9 mouse cellular contexts compared by ENCODE assay signal in genomic region chr8:120404609-120405036, GRCm38 (mm10).
A peak's percentile ranks its signal among the peaks of the same experiment; 100 is the strongest.
DNase-seq lines count a peak whose midpoint lies in the region; ATAC-seq and TF ChIP-seq lines count a peak whose summit lies in the region.
"Had no signal": no experiment of that assay in that cellular context is flagged by ENCODE, and none has a peak within 500 bp of the region (broad histone marks: within the 10 kb centered on the region; RNA-seq: fewer than 3 reads in every experiment).

No protein-coding gene starts in this region.

- DNase-seq in G1E (ENCODE audit: low spot score) = peak; percentile 52
- peak; percentile 72 for DNase-seq in embryo, embryonic 10 days (ENCODE audit: low spot score)
- DNase-seq in heart, postnatal 36 days = peak; percentile 58 to 72
- DNase-seq in lung, embryonic 14.5 days = peak; percentile 65
- DNase-seq in spleen, postnatal 36 days (ENCODE audit: low spot score in 2 of 2) = peak; percentile 52 to 55
- DNase-seq in right cerebral cortex, adult 18-20 months = no peak

- H3K27me3 ChIP-seq in intestine, postnatal 0 days (replicated peaks; ENCODE audit: control insufficient read depth, insufficient read depth, low read length) = no peaks in the 10 kb centered on the region
- no peaks in the 10 kb centered on the region for H3K27me3 ChIP-seq in intestine, embryonic 16.5 days (replicated peaks; ENCODE audit: control insufficient read depth, insufficient read depth, low read length)
- H3K27me3 ChIP-seq in G1E (ENCODE audit: insufficient read depth, low read length) = peaks cover 95% of the 10 kb centered on the region
- H3K27me3 ChIP-seq in lung, embryonic 14.5 days (ENCODE audit: insufficient read depth, low read length) = no peaks in the 10 kb centered on the region
- H3K27me3 ChIP-seq: hindbrain, embryonic 15.5 days had no signal

- intact Hi-C loops in heart, postnatal 36 days (cut with DNase I) = no loop called here

- 69% methylated on average over 7 of the region's 7 CpGs for WGBS in intestine, postnatal 0 days
- 61% methylated on average over 7 of the region's 7 CpGs for WGBS in intestine, embryonic 16.5 days
- 40% methylated on average over 7 of the region's 7 CpGs for WGBS in lung, embryonic 14.5 days

- H3K4me3 ChIP-seq in intestine, postnatal 0 days (ENCODE audit: low read depth, low read length) = no peak overlapping the region
- no peak overlapping the region for H3K4me3 ChIP-seq in intestine, embryonic 16.5 days (ENCODE audit: low read length)
- no peak overlapping the region for H3K4me3 ChIP-seq in G1E (ENCODE audit: low read depth, low read length)
- H3K4me3 ChIP-seq in lung, embryonic 14.5 days (ENCODE audit: low read depth, low read length) = no peak overlapping the region
- H3K4me3 ChIP-seq: hindbrain, embryonic 15.5 days had no signal

- TF ChIP-seq CTCF in intestine, postnatal 0 days (IDR thresholded peaks at IDR 0.05; ENCODE audit: low read depth) = peak; percentile 86
- peak; percentile 64 for TF ChIP-seq CTCF in G1E (IDR thresholded peaks at IDR 0.05; ENCODE audit: low read depth, low read length)
- TF ChIP-seq CTCF in lung, embryonic 14.5 days (IDR thresholded peaks at IDR 0.05; ENCODE audit: low read depth) = peak; percentile 69

- no peak overlapping the region for H3K9ac ChIP-seq in intestine, postnatal 0 days (ENCODE audit: low read depth, low read length)
- no peak overlapping the region for H3K9ac ChIP-seq in intestine, embryonic 16.5 days (ENCODE audit: low read depth, low read length)
- H3K9ac ChIP-seq in lung, embryonic 14.5 days = no peak overlapping the region
- H3K9ac ChIP-seq: hindbrain, embryonic 15.5 days had no signal

- no peak overlapping the region for H3K27ac ChIP-seq in intestine, postnatal 0 days (ENCODE audit: low read depth, low read length)
- H3K27ac ChIP-seq in intestine, embryonic 16.5 days (ENCODE audit: low read length) = no peak overlapping the region
- no peak overlapping the region for H3K27ac ChIP-seq in lung, embryonic 14.5 days (ENCODE audit: low read depth)
- H3K27ac ChIP-seq: hindbrain, embryonic 15.5 days had no signal

- no peak for ATAC-seq in intestine, postnatal 0 days
- no peak for ATAC-seq in intestine, embryonic 16.5 days
- no peak; the same call in 1 of the 2 replicates for ATAC-seq in G1E (ENCODE audit: extremely low read depth, insufficient number of reproducible peaks, low FRiP score, poor library complexity, severe bottlenecking)
- no peak for ATAC-seq in lung, embryonic 14.5 days (ENCODE audit: insufficient read depth)

- peaks cover 13% of the 10 kb centered on the region for H3K4me1 ChIP-seq in intestine, postnatal 0 days (replicated peaks; ENCODE audit: control insufficient read depth, insufficient read depth, low read length)
- peaks cover 46% of the 10 kb centered on the region for H3K4me1 ChIP-seq in intestine, embryonic 16.5 days (ENCODE audit: control insufficient read depth, insufficient read depth, low read length)
- peaks cover 12% of the 10 kb centered on the region for H3K4me1 ChIP-seq in G1E (ENCODE audit: insufficient read depth, low read depth, low read length)
- peaks cover 18% of the 10 kb centered on the region for H3K4me1 ChIP-seq in lung, embryonic 14.5 days (ENCODE audit: insufficient read depth)

- H3K36me3 ChIP-seq in intestine, postnatal 0 days (ENCODE audit: control insufficient read depth, insufficient read depth) = no peaks in the 10 kb centered on the region
- no peaks in the 10 kb centered on the region for H3K36me3 ChIP-seq in intestine, embryonic 16.5 days (ENCODE audit: control insufficient read depth, insufficient read depth, low read length)
- H3K36me3 ChIP-seq in G1E (replicated peaks) = no peaks in the 10 kb centered on the region
- no peaks in the 10 kb centered on the region for H3K36me3 ChIP-seq in lung, embryonic 14.5 days (ENCODE audit: insufficient read depth)
- H3K36me3 ChIP-seq: hindbrain, embryonic 15.5 days had no signal

- H3K9me3 ChIP-seq in intestine, postnatal 0 days (ENCODE audit: control insufficient read depth) = no peaks in the 10 kb centered on the region
- H3K9me3 ChIP-seq in intestine, embryonic 16.5 days (ENCODE audit: control insufficient read depth, low read length) = no peaks in the 10 kb centered on the region
- no peaks in the 10 kb centered on the region for H3K9me3 ChIP-seq in G1E (replicated peaks)
- H3K9me3 ChIP-seq in lung, embryonic 14.5 days (ENCODE audit: low read depth, low read length) = no peaks in the 10 kb centered on the region
- H3K9me3 ChIP-seq: hindbrain, embryonic 15.5 days had no signal

- H3K4me2 ChIP-seq in intestine, postnatal 0 days (replicated peaks; ENCODE audit: low read depth) = no peak overlapping the region
- H3K4me2 ChIP-seq in intestine, embryonic 16.5 days (ENCODE audit: low read depth, low read length) = no peak overlapping the region
- no peak overlapping the region for H3K4me2 ChIP-seq in lung, embryonic 14.5 days
- H3K4me2 ChIP-seq: hindbrain, embryonic 15.5 days had no signal
